Mouse (Mus musculus) CD4-positive helper T cell, adult 2 months (primary cell): ENCODE results near the gene Ddx42.
A peak's percentile ranks its signal among the peaks of the same experiment; 100 is the strongest.
"Not testable (repeated sequence)": the region's sequence is repeated elsewhere in the genome, so short reads cannot be mapped to it uniquely, and the experiment has no call there.

Experiments used
- DNase-seq: peaks from one replicate; pipeline ENCODE4 v3.0.0-alpha.2; 2012; ENCODE audit warnings: low read depth, missing footprints, low spot score

Gene Ddx42

GRCm38 (mm10) chr11:106201337-106202122 is 15.2 kb upstream of the Ddx42 start:
- DNase-seq: peak; percentile 75

- DNase-seq: peak; percentile 70
These were observed 14.6 kb upstream of the Ddx42 start, which contains the start of gene Strada for GRCm38 (mm10) chr11:106202123-106202465. TSS of gene Strada (minus strand) at chr11:106202168.

- DNase-seq: no peak
These were observed 4.0 kb upstream of the Ddx42 start for GRCm38 (mm10) chr11:106212771-106213170.

- DNase-seq: no peak
These were observed 1.9 kb upstream of the Ddx42 start for GRCm38 (mm10) chr11:106214856-106215255.

- DNase-seq: no peak
These were observed 1.3 kb upstream of the Ddx42 start for GRCm38 (mm10) chr11:106215450-106215859.

GRCm38 (mm10) chr11:106215927-106216729 is 598 bp upstream of the Ddx42 start, which contains the start of gene Ccdc47:
TSS of gene Ccdc47 (minus strand) at chr11:106216344.
- peak; percentile 99 for DNase-seq

- DNase-seq: no peak
These were observed 3.9 kb downstream of the Ddx42 start for GRCm38 (mm10) chr11:106220603-106221002.

- DNase-seq: not testable (repeated sequence)
These were observed 17.3 kb downstream of the Ddx42 start for GRCm38 (mm10) chr11:106233978-106234377.

- DNase-seq: peak; percentile 46
These were observed 30.1 kb downstream of the Ddx42 start for GRCm38 (mm10) chr11:106246834-106247233.

- no peak for DNase-seq
These were observed 32.6 kb downstream of the Ddx42 start for GRCm38 (mm10) chr11:106249326-106249725.

GRCm38 (mm10) chr11:106254767-106255166 is 38.0 kb downstream of the Ddx42 start:
- DNase-seq: no peak

- DNase-seq: peak; percentile 27
These were observed 38.4 kb downstream of the Ddx42 start for GRCm38 (mm10) chr11:106255174-106255573.

- peak; percentile 96 for DNase-seq
These were observed 39.1 kb downstream of the Ddx42 start, which contains the start of the genes Ftsj3 and Psmc5 for GRCm38 (mm10) chr11:106255685-106256451. TSS of gene Ftsj3 (minus strand) at chr11:106256079. TSS of gene Psmc5 (plus strand) at chr11:106256154.

- DNase-seq: no peak
These were observed 40.0 kb downstream of the Ddx42 start for GRCm38 (mm10) chr11:106256775-106257174.

- no peak for DNase-seq
These were observed 44.2 kb downstream of the Ddx42 start for GRCm38 (mm10) chr11:106260826-106261450.

GRCm38 (mm10) chr11:106263963-106264362 is 47.2 kb downstream of the Ddx42 start:
- no peak for DNase-seq

GRCm38 (mm10) chr11:106264988-106265387 is 48.3 kb downstream of the Ddx42 start:
- DNase-seq: no peak

GRCm38 (mm10) chr11:106265570-106265969 is 48.8 kb downstream of the Ddx42 start:
- no peak for DNase-seq

GRCm38 (mm10) chr11:106266431-106266830 is 49.7 kb downstream of the Ddx42 start:
- DNase-seq: no peak

GRCm38 (mm10) chr11:106267311-106267852 is 50.7 kb downstream of the Ddx42 start:
- no peak for DNase-seq

GRCm38 (mm10) chr11:106267871-106268270 is 51.1 kb downstream of the Ddx42 start:
- DNase-seq: no peak
